In the genomic region with DNA sequence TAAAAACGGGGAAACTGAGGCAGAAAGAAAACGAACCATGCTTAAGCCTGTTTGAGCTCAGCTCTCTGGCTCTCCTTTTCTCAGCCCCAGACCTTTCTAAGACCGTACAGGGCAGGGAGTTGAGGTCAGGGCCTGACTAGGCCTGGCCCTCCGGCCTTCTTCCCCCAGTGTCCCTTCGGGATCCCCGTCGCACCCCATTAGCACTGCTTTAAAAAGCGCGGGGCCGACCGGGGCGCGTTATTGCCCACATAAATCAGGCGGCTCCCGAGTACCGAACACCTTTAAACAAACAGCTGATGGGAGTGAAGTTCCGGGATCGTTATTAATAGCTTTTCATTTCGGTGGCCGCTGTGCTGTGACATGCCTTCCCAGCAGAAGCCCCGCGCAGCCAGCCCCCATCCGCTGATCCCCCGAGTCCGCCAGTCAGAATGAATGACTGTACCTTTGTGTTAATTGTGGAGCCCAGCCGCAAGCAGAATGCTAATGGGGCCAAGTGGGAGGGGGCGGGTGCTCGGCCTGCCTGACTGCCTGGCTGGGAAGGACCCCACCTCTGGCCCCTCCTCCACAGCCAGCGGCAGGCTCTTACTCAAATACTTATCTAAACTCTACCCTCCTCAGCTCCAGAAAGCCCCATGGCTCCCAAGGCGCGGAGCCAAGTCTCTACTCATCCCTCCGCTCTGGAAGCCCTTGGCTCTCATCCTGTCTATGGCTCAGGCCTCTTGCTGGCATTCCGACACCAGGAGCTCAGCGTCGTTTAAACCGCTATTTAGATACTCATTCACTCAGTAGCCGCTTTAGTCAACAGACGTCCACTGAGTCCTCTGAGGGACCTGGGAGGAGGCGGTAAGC, we compare ENCODE assay signal across 8 mouse cellular contexts. TPM values are rescaled to one million over a fixed set of nuclear protein-coding genes. Genes with fewer than 3 reads are reported as not detected.
DNase-seq lines count a peak whose midpoint lies in the region; ATAC-seq and TF ChIP-seq lines count a peak whose summit lies in the region.

No protein-coding gene starts in this region.

- H3K4me1 ChIP-seq in lung, embryonic 14.5 days (ENCODE audit: insufficient read depth), result 0 out of 2 replicates have a peak, but pooled peaks cover 3% of the 10 kb centered on the region
- peaks cover 12% of the 10 kb centered on the region for H3K4me1 ChIP-seq in heart, embryonic 15.5 days (replicated peaks)

- peak; percentile 82 for DNase-seq in lung, embryonic 14.5 days
- DNase-seq in lung, postnatal 36 days, result no peak
- DNase-seq in cerebellum, adult 9-11 months, result peak; percentile 77
- peak; percentile 37 for DNase-seq in lung, postnatal 14 days
- DNase-seq in c-Kit-positive CD71-positive TER-119-positive erythroid progenitor cells, embryonic 14.5 days (ENCODE audit: low spot score), result no peak
- no peak for DNase-seq in kidney, adult 18-20 months

- no peak overlapping the region for H3K27ac ChIP-seq in lung, embryonic 14.5 days (ENCODE audit: low read depth)
- H3K27ac ChIP-seq in heart, embryonic 15.5 days, result no peak overlapping the region

- H3K4me2 ChIP-seq in lung, embryonic 14.5 days, result peak overlapping the region; percentile 50
- H3K4me2 ChIP-seq in heart, embryonic 15.5 days, result peak overlapping the region; percentile 53

- no peak overlapping the region for H3K9ac ChIP-seq in lung, embryonic 14.5 days
- H3K9ac ChIP-seq in heart, embryonic 15.5 days, result no peak overlapping the region

- no peak for TF ChIP-seq CTCF in lung, embryonic 14.5 days (IDR thresholded peaks at IDR 0.05; ENCODE audit: low read depth)

- 0 out of 2 replicates have a peak overlapping the region, but pooled peaks have one; percentile 1 for H3K4me3 ChIP-seq in lung, embryonic 14.5 days (ENCODE audit: low read depth, low read length)
- H3K4me3 ChIP-seq in heart, embryonic 15.5 days, result peak overlapping the region; percentile 28

- H3K36me3 ChIP-seq in lung, embryonic 14.5 days (ENCODE audit: insufficient read depth), result no peaks in the 10 kb centered on the region
- H3K36me3 ChIP-seq in heart, embryonic 15.5 days, result no peaks in the 10 kb centered on the region

- WGBS in lung, embryonic 14.5 days, result 3% methylated on average over 39 of the region's 39 CpGs
- 3% methylated on average over 39 of the region's 39 CpGs for WGBS in heart, embryonic 15.5 days

- H3K27me3 ChIP-seq in lung, embryonic 14.5 days (ENCODE audit: insufficient read depth, low read length), result peaks cover 59% of the 10 kb centered on the region
- peaks cover 98% of the 10 kb centered on the region for H3K27me3 ChIP-seq in heart, embryonic 15.5 days

- H3K9me3 ChIP-seq in lung, embryonic 14.5 days (ENCODE audit: low read depth, low read length), result no peaks in the 10 kb centered on the region
- no peaks in the 10 kb centered on the region for H3K9me3 ChIP-seq in heart, embryonic 15.5 days (replicated peaks)

- peak; percentile 61; the same call in 1 of the 2 replicates for ATAC-seq in lung, embryonic 14.5 days (ENCODE audit: insufficient read depth)
- 0 out of 2 replicates have a peak, but pooled peaks have one; percentile 24 for ATAC-seq in heart, embryonic 15.5 days (replicated peaks; ENCODE audit: insufficient number of reproducible peaks, insufficient read depth, low FRiP score, low read depth)
- no peak for ATAC-seq in CD4-positive, CD25-positive, alpha-beta regulatory T cell, adult 4 months

RNA-seq across cellular contexts. Expression of a gene that starts 19.3 kb away (rescaled TPM):
- polyA plus RNA-seq in lung, embryonic 14.5 days (2014; fragmentation: Nextera tagmentation; extraction: Ambion mirVana), result 0.72 and 1.5 TPM in 2 replicates
- polyA plus RNA-seq in heart, embryonic 15.5 days (2015; fragmentation: Nextera tagmentation; extraction: Ambion mirVana), result 0.15 and 0.36 TPM in 2 replicates
- not detected for polyA plus RNA-seq in CD4-positive, CD25-positive, alpha-beta regulatory T cell, adult 4 months (2017; shearing (Covaris generic))

Comparison
In these comparisons a context has a peak if more than half of its experiments do, and no peak if none do; other contexts are left out.
1. DNase-seq: peak in lung, embryonic 14.5 days (single experiment), cerebellum, adult 9-11 months (single experiment) and lung, postnatal 14 days (single experiment); none in lung, postnatal 36 days (single experiment), c-Kit-positive CD71-positive TER-119-positive erythroid progenitor cells, embryonic 14.5 days (single experiment) and kidney, adult 18-20 months (single experiment).